Mouse (Mus musculus) lung, embryonic 15.5 days (tissue): ENCODE data around the gene Pip5k1a. TPM values are rescaled to one million over a fixed set of nuclear protein-coding genes. Genes with fewer than 3 reads are reported as not detected.

Experiments used
- ATAC-seq: fragments of 200-750 bp; cut with Nextera tagmentation; 2 replicates; pipeline ENCODE4 v1.8.0; 2017; ENCODE audit warnings: moderate number of reproducible peaks, borderline replicate concordance; ENCODE audit not compliant: low FRiP score, low TSS enrichment; ENCODE audit errors: extremely low read depth
- H3K27ac ChIP-seq: fragments of 300-500 bp; sonication (generic); 2 replicates; pipeline ENCODE4 v1.5.1; 2015; ENCODE audit warnings: moderate library complexity, mild to moderate bottlenecking, inconsistent platforms
- H3K27me3 ChIP-seq: fragments of 300-500 bp; sonication (generic); 2 replicates; pipeline ENCODE4 v1.6.1; 2015; ENCODE audit warnings: inconsistent platforms
- H3K36me3 ChIP-seq: fragments of 300-500 bp; sonication (generic); 2 replicates; pipeline ENCODE4 v1.6.1; 2015; ENCODE audit warnings: inconsistent platforms
- H3K4me1 ChIP-seq: fragments of 300-500 bp; sonication (generic); 2 replicates; pipeline ENCODE4 v1.6.1; 2015; ENCODE audit warnings: inconsistent platforms
- H3K4me2 ChIP-seq: fragments of 300-500 bp; sonication (generic); 2 replicates; pipeline ENCODE4 v1.6.1; 2015; ENCODE audit warnings: inconsistent platforms, mild to moderate bottlenecking, moderate library complexity
- H3K4me3 ChIP-seq: fragments of 300-500 bp; sonication (generic); 2 replicates; pipeline ENCODE4 v1.5.1; 2015; ENCODE audit warnings: mild to moderate bottlenecking, inconsistent platforms
- H3K9ac ChIP-seq: fragments of 300-500 bp; sonication (generic); 2 replicates; pipeline ENCODE4 v1.6.1; 2015; ENCODE audit warnings: inconsistent platforms
- H3K9me3 ChIP-seq: fragments of 300-500 bp; sonication (generic); 2 replicates; pipeline ENCODE4 v1.6.1; 2016; ENCODE audit warnings: inconsistent platforms
- WGBS: fragments of 180-500 bp; shearing (Covaris S2); methylation state at CpG from one replicate; pipeline ENCODE4 v1.1.7; 2015; 5-methylcytosine and 5-hydroxymethylcytosine counted together
- polyA plus RNA-seq: library from polyadenylated mRNA; unstranded; fragments of >200 nt; fragmentation: Nextera tagmentation; extraction: Ambion mirVana; gene quantifications from 2 replicates; pipeline ENCODE4 v1.2.1, GENCODE M21; 2015

The Pip5k1a gene
- polyA plus RNA-seq, 1 experiment from 2014 or later = 18.1 TPM

DNA sequence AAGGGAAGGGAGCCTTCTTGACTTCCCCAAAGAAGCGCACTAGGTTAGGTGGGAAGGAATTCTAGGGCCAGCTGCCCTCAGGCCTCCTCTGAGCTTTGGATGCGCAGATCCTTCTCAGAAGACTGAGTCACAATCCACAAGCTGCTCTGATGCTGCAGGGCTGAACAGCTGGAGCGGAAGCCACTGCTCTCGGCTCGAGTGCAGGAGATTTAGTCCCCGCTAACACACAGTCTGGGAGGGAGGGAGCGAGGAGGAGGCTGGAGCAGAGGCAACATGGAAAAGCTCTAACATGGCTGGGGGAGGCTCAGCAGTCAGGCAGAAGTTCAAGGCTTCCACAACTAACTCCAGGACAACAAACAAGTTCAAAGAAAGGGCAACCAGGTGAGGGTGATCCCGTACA lies 48.7 kb downstream of the Pip5k1a start:
- H3K4me3 ChIP-seq = no peak overlapping the region
- no peak overlapping the region for H3K4me2 ChIP-seq
- no peaks in the 10 kb centered on the region for H3K27me3 ChIP-seq
- no peaks in the 10 kb centered on the region for H3K9me3 ChIP-seq
- ATAC-seq = no peak
- no peak overlapping the region for H3K9ac ChIP-seq
- peaks cover 48% of the 10 kb centered on the region for H3K36me3 ChIP-seq
- no peak overlapping the region for H3K27ac ChIP-seq
- 77% methylated on average over 8 of the region's 8 CpGs for WGBS
- peaks cover 24% of the 10 kb centered on the region for H3K4me1 ChIP-seq

DNA sequence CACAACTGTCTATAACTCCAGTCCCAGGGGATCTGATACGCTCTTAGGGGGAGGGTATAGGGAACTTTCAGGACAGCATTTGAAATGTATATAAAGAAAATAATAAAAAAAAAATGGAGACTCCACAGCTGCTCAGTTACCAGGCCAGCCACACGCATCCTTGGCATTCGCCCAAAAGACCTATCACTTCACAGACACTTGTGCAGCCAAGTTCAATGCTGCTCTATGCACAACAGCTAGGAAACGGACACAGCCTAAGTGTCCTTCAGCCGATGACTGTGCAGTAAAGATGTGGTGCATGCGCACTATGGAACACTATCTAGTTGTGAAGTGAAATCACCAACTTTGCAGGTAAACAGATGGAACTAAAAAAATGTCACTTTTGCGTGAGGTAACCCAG lies 50.5 kb downstream of the Pip5k1a start:
- no peak overlapping the region for H3K4me3 ChIP-seq
- 56% methylated on average over 7 of the region's 7 CpGs for WGBS
- no peaks in the 10 kb centered on the region for H3K27me3 ChIP-seq
- H3K9me3 ChIP-seq = no peaks in the 10 kb centered on the region
- no peak overlapping the region for H3K27ac ChIP-seq
- no peak overlapping the region for H3K4me2 ChIP-seq
- H3K4me1 ChIP-seq = peaks cover 24% of the 10 kb centered on the region
- ATAC-seq = peak; percentile 61; the same call in 1 of the 2 replicates
- peaks cover 32% of the 10 kb centered on the region for H3K36me3 ChIP-seq
- H3K9ac ChIP-seq = no peak overlapping the region

DNA sequence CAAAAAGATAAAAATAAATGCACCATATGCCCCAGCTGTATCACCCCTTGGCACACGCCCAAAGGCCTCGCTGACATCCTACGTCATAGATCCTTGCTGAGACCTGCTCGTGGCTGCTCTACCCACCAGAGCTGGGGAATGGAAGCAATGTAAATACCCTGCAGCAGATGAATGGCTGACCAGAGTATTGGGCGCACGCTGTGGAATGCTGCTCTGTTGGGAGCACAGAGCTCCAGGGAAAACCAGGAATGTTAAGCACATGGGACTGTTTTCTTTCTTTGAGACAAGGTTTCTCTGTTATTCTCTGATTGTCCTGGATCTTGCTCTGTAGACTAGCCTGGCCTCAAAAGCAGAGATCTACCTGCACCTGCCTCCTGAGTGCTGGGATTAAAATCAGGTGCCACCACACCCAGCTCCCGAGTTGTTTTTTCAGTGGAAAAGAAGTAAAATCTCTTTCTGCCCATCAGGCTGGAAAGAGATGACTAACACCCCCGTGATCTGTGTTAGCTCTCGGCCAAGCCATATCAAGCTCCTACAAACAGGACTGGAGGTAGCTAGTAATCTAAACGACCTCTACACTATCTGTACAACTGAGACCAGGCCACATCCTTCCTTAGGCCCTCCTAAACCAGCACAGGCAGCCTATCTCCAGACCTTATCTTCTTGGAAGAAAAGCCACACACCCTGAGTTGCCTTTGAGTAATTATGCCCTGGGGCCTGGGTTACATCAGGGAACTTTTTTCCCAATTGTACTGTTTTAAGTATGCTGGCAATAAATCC lies 52.1 kb downstream of the Pip5k1a start:
- no peaks in the 10 kb centered on the region for H3K9me3 ChIP-seq
- no peaks in the 10 kb centered on the region for H3K27me3 ChIP-seq
- H3K36me3 ChIP-seq = peaks cover 16% of the 10 kb centered on the region
- no peak overlapping the region for H3K9ac ChIP-seq
- H3K4me2 ChIP-seq = no peak overlapping the region; the same call in 1 of the 2 replicates
- H3K4me3 ChIP-seq = no peak overlapping the region
- H3K4me1 ChIP-seq = peaks cover 24% of the 10 kb centered on the region
- H3K27ac ChIP-seq = peak overlapping the region; percentile 74
- ATAC-seq = peak; percentile 78
- WGBS = 23% methylated on average over 10 of the region's 10 CpGs

DNA sequence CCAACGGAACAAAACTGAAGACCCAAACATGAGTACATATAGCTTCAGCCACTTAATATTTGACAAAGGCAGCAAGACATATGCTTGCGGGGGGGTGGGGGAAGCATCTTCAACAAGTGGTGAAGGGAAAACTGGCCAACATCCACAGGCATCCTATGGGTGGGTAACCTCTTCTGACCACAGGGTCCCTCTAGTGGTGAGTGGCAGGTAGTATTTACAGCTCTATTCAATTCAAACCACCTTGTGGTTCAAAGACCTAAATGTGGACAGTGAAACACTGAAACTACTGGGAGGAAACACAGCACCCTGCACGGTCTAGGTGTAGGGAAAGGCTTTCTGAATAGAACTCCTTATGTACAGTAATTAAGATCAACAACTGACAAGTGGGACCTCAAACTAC lies 53.0 kb downstream of the Pip5k1a start:
- Histone ChIP-seq H3K4me2 (no peak overlapping the region), H3K27ac (no peak overlapping the region; the same call in 1 of the 2 replicates), H3K9me3 (no peaks in the 10 kb centered on the region), H3K9ac (no peak overlapping the region), H3K4me1 (peaks cover 24% of the 10 kb centered on the region), H3K4me3 (no peak overlapping the region), H3K27me3 (no peaks in the 10 kb centered on the region), H3K36me3 (peaks cover 6% of the 10 kb centered on the region)
- 39% methylated on average over 3 of the region's 3 CpGs for WGBS
- no peak for ATAC-seq

DNA sequence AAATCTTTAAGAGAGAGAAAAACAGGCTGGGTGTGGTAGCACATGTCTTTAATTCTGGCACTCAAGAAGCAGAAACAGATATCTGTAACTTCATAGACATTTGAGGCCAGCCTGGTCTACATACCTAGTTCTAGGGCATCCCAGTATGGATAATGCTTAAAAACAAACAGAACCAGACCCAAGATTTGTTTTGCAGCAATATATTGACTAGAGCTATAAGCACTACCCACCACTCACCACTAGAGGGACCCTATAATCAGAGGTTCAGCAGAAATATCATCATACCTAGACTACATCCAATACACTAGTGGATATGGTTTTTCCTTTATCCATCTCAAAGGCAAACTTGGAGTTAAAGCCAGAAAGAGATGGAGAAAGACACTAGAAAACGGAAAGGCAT lies 53.8 kb downstream of the Pip5k1a start:
- H3K4me3 ChIP-seq = no peak overlapping the region
- no peak overlapping the region for H3K27ac ChIP-seq
- peaks cover under 1% of the 10 kb centered on the region; the same call in 1 of the 2 replicates for H3K36me3 ChIP-seq
- ATAC-seq = no peak
- no peak overlapping the region for H3K9ac ChIP-seq
- 28% methylated on average over 1 of the region's 1 CpGs for WGBS
- H3K9me3 ChIP-seq = no peaks in the 10 kb centered on the region
- H3K4me1 ChIP-seq = peaks cover 24% of the 10 kb centered on the region
- no peaks in the 10 kb centered on the region for H3K27me3 ChIP-seq
- no peak overlapping the region for H3K4me2 ChIP-seq

DNA sequence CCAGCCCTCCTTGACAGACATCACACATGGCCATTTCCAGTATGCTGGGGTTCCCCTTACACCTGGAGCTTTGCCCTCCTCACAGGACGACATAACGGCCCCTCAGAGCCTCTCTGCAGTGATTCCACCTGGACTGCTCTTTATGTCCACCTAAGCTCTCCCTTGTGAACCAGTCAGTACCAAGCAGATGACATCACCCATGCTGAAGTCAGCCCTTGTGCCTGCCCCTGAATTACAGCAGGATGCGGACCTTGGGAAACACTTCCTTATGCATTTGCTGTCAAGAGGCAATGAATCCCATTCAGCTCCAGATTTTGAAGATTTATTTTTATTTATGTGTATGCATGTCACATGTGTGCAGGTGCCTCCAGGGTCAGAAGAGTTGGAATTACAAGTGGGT lies 58.8 kb downstream of the Pip5k1a start:
- no peak overlapping the region for H3K9ac ChIP-seq
- WGBS = 57% methylated on average over 3 of the region's 3 CpGs
- H3K4me2 ChIP-seq = no peak overlapping the region
- no peak overlapping the region for H3K4me3 ChIP-seq
- no peak overlapping the region for H3K27ac ChIP-seq
- H3K27me3 ChIP-seq = no peaks in the 10 kb centered on the region
- H3K9me3 ChIP-seq = no peaks in the 10 kb centered on the region
- H3K36me3 ChIP-seq = no peaks in the 10 kb centered on the region
- 0 out of 2 replicates have a peak, but pooled peaks cover under 1% of the 10 kb centered on the region for H3K4me1 ChIP-seq
- ATAC-seq = no peak

DNA sequence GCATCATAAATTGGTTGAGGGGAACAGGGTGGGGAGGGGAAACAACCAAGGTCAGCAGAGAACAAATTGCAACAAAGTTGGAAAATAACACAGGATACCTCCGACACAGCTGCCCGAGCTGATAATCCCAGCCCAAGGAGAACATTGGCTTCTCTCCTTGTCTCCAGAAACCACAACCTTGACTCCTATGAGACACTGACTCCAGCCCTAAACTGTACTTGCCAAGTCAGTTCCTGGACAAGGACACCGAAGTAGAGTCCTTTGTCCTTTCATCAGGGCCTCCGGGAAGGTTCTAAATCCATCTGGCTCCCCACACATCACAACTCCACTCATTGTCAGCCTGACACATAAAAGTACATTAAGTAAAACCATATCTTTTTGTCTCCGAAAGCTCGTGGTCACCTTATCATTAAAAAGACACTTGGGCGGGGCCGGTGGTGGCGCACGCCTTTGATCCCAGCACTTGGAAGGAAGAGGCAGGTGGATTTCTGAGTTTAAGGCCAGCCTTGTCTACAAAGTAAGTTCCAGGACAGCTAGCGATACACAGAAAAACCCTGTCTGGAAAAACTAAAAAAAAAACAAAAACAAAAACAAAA lies 60.2 kb downstream of the Pip5k1a start:
- Histone ChIP-seq H3K27me3 (no peaks in the 10 kb centered on the region), H3K4me2 (no peak overlapping the region), H3K27ac (no peak overlapping the region), H3K4me1 (peaks cover 4% of the 10 kb centered on the region), H3K36me3 (no peaks in the 10 kb centered on the region), H3K9me3 (no peaks in the 10 kb centered on the region), H3K4me3 (no peak overlapping the region), H3K9ac (no peak overlapping the region)
- no peak for ATAC-seq
- 73% methylated on average over 11 of the region's 11 CpGs for WGBS

DNA sequence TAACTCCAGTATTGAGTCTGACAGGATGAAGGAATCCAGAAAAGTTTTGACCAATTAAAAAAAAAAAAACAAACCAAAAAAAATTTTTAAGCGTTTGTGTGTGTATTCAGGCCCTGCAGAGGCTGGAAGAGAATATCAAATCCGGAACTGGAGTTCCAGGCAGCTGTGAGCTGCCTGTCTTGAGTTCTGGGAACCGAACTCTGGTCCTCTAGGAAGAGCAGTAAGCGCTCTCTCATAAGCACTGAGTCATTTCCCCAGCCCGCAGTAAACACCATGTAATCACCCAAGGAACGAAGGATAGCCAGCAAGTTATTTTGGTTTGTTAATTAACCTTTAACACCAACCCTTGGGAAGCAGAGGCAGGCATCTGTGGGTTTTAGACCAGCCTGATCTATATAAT lies 63.5 kb downstream of the Pip5k1a start:
- H3K9ac ChIP-seq = no peak overlapping the region; the same call in 1 of the 2 replicates
- no peaks in the 10 kb centered on the region for H3K27me3 ChIP-seq
- peaks cover 8% of the 10 kb centered on the region for H3K4me1 ChIP-seq
- ATAC-seq = no peak
- H3K27ac ChIP-seq = peak overlapping the region; percentile 90
- H3K36me3 ChIP-seq = 0 out of 2 replicates have a peak, but pooled peaks cover 2% of the 10 kb centered on the region
- no peaks in the 10 kb centered on the region for H3K9me3 ChIP-seq
- peak overlapping the region; percentile 61; the same call in 1 of the 2 replicates for H3K4me2 ChIP-seq
- H3K4me3 ChIP-seq = no peak overlapping the region
- 65% methylated on average over 6 of the region's 6 CpGs for WGBS

DNA sequence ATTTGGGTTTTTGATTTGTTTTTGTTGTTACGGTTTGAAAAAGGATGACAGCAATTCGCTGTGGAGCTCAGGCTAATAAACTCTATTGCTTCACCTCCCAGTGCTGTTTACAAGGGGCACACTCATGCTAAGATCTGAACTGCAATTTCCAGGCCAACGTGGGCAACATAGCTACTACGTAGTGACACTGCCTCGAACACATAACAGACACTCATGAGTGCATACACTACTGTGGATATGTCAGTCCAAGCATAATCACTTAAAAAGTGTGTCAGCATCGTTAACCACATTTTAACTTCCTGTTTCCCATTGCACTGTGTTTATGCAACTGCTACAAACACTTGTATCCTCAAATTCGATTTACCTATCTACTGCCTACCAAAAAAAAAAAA lies 63.9 kb downstream of the Pip5k1a start:
- 11% methylated on average over 7 of the region's 7 CpGs for WGBS
- H3K4me2 ChIP-seq = peak overlapping the region; percentile 61
- peak overlapping the region; percentile 88 for H3K4me3 ChIP-seq
- peak; percentile 70 for ATAC-seq
- no peaks in the 10 kb centered on the region for H3K9me3 ChIP-seq
- peak overlapping the region; percentile 27 for H3K9ac ChIP-seq
- no peaks in the 10 kb centered on the region for H3K27me3 ChIP-seq
- H3K27ac ChIP-seq = peak overlapping the region; percentile 90
- 0 out of 2 replicates have a peak, but pooled peaks cover 3% of the 10 kb centered on the region for H3K36me3 ChIP-seq
- peaks cover 8% of the 10 kb centered on the region for H3K4me1 ChIP-seq

DNA sequence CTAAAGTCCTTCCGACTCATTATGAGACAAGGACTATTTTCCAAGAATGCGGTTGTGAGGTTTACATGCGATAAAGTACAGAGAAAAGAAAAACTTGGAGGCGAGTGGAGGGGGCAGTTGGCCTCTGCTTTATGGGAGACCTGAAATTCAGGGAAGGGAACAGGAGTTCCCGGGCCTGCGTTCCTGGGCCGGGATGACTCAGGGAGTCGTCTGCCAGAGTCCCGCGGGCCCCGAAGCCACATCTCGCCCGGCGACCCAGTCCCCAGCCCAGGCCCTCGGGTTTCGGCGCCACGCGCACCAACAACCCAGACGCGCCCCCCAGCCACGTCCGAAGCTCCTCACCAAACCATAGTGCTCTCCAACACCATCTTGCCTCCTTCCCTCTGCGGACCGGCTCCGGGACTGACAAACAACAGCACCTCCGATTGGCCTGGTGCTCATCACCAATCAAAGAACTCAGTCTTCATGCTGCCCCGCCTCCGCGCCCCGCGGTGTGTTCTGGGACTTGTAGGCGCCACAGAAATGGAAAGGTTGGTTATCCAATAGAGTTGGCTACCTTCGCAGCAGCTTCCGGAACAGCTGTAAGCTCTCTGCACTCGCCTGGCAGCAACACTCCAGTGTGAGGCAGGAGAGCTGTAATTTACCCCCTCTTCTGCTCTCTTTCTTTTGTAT lies 64.4 kb downstream of the Pip5k1a start, which contains the start of gene Psmd4:
TSS of gene Psmd4 (minus strand) at position 449 of the 672 bp plus-strand sequence.
- no peaks in the 10 kb centered on the region for H3K27me3 ChIP-seq
- H3K4me3 ChIP-seq = peak within 1 kb of the TSS; percentile 88
- ATAC-seq = peak; percentile 99
- no peaks in the 10 kb centered on the region for H3K9me3 ChIP-seq
- H3K36me3 ChIP-seq = 0 out of 2 replicates have a peak, but pooled peaks cover 3% of the 10 kb centered on the region
- peak within 1 kb of the TSS; percentile 61 for H3K4me2 ChIP-seq
- H3K4me1 ChIP-seq = peaks cover 8% of the 10 kb centered on the region
- WGBS = under 1% methylated on average over 34 of the region's 36 CpGs
- H3K27ac ChIP-seq = peak within 1 kb of the TSS; percentile 90
- H3K9ac ChIP-seq = peak within 1 kb of the TSS; percentile 94

DNA sequence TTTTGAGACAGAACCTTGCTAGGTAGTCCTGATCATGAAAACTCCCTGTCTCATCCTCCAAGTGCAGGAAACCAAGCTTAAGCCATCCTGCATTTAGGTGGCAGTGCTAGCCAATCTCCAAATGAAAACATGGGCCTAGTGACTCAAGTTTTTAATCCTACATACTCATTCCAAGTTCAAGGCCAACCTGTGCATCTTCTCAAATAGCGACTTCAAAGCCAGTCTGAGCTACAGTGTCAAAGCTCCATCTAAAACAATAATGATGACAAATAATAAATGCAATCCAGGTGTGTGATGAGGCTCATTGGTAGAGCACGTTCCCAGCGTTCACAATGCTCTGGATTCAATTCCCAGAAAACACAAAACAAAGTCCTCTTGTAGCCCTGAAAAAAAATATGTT lies 65.1 kb downstream of the Pip5k1a start:
- Histone ChIP-seq H3K4me3 (peak overlapping the region; percentile 88), H3K9me3 (no peaks in the 10 kb centered on the region), H3K27ac (no peak overlapping the region), H3K36me3 (peaks cover 7% of the 10 kb centered on the region; the same call in 1 of the 2 replicates), H3K9ac (peak overlapping the region; percentile 94), H3K27me3 (no peaks in the 10 kb centered on the region), H3K4me1 (peaks cover 8% of the 10 kb centered on the region), H3K4me2 (peak overlapping the region; percentile 61)
- WGBS = 10% methylated on average over 3 of the region's 3 CpGs
- no peak for ATAC-seq
